Mouse (Mus musculus) C2C12 (cell line): Measurements from ENCODE around the gene Klf9. TPM values are rescaled to one million over a fixed set of nuclear protein-coding genes. Genes with fewer than 3 reads are reported as not detected.

Source experiments
- H3K27me3 ChIP-seq: one replicate; pipeline ENCODE4 v1.6.1; 2011; ENCODE audit not compliant: control insufficient read depth, insufficient read depth, insufficient read length
- H3K36me3 ChIP-seq: one replicate; pipeline ENCODE4 v1.6.1; 2011; ENCODE audit not compliant: control insufficient read depth, insufficient read depth
- H3K4me3 ChIP-seq: one replicate; pipeline ENCODE4 v1.5.1; 2011; ENCODE audit warnings: mild to moderate bottlenecking, control low read depth; ENCODE audit not compliant: poor library complexity, insufficient read depth, severe bottlenecking
- H3K79me2 ChIP-seq: one replicate; pipeline ENCODE4 v1.6.1; 2011; ENCODE audit not compliant: control insufficient read depth, insufficient read depth
- H3K79me3 ChIP-seq: one replicate; pipeline ENCODE4 v1.6.1; 2011; ENCODE audit warnings: low read depth, control low read depth
- H3ac ChIP-seq: one replicate; pipeline ENCODE3; 2011; ENCODE audit warnings: low read depth; ENCODE audit not compliant: control insufficient read depth, insufficient read length
- CEBPB ChIP-seq: IDR thresholded peaks from one replicate; pipeline ENCODE4 v1.6.1; 2011; ENCODE audit warnings: low read depth, mild to moderate bottlenecking, control low read depth, moderate library complexity
- CTCF ChIP-seq: IDR thresholded peaks from one replicate; pipeline ENCODE4 v1.5.1; 2011; ENCODE audit not compliant: control insufficient read depth, insufficient read depth, insufficient read length
- FOSL1 ChIP-seq: IDR thresholded peaks from one replicate; pipeline ENCODE4 v1.8.0; 2011; ENCODE audit warnings: mild to moderate bottlenecking, low read length; ENCODE audit not compliant: poor library complexity, insufficient read depth, severe bottlenecking
- MAX ChIP-seq: IDR thresholded peaks from one replicate; pipeline ENCODE4 v1.6.1; 2011; ENCODE audit warnings: mild to moderate bottlenecking, control low read depth
- MYOD1 ChIP-seq: IDR thresholded peaks from one replicate; pipeline ENCODE4 v1.6.1; 2011; ENCODE audit warnings: low read depth; ENCODE audit not compliant: control insufficient read depth, insufficient read length
- MYOG ChIP-seq: IDR thresholded peaks from one replicate; pipeline ENCODE4 v1.6.1; 2011; ENCODE audit not compliant: control insufficient read depth, insufficient read length; ENCODE audit errors: extremely low read depth
- USF1 ChIP-seq: IDR thresholded peaks from one replicate; pipeline ENCODE4 v1.6.1; 2011; ENCODE audit warnings: low read depth, mild to moderate bottlenecking, control low read depth, moderate library complexity
- long read RNA-seq, 2 experiments: library from polyadenylated mRNA; unstranded; transcript quantifications; one replicate each; pipeline ENCODE4 v2.0.0; 2019 to 2020
- polyA plus RNA-seq: library from polyadenylated mRNA; unstranded; fragments of >200 nt; fragmentation: generic; extraction: Trizol; gene quantifications from one replicate; pipeline ENCODE4 v1.2.1, GENCODE M21; 2012; ENCODE audit warnings: missing spikeins

Gene Klf9
- 2.5 TPM for polyA plus RNA-seq
- long read RNA-seq, experiment 1, full-length matches to known transcripts, result 7 of 10 reads
- long read RNA-seq, experiment 1, partial matches to known transcripts, result 3 of 10 reads
- long read RNA-seq, experiment 1, other reads (novel, unspliced or antisense), result 0 of 10 reads
- long read RNA-seq, experiment 2, full-length matches to known transcripts, result 19 of 19 reads
- long read RNA-seq, experiment 2, partial matches to known transcripts, result 0 of 19 reads
- long read RNA-seq, experiment 2, other reads (novel, unspliced or antisense), result 0 of 19 reads

DNA sequence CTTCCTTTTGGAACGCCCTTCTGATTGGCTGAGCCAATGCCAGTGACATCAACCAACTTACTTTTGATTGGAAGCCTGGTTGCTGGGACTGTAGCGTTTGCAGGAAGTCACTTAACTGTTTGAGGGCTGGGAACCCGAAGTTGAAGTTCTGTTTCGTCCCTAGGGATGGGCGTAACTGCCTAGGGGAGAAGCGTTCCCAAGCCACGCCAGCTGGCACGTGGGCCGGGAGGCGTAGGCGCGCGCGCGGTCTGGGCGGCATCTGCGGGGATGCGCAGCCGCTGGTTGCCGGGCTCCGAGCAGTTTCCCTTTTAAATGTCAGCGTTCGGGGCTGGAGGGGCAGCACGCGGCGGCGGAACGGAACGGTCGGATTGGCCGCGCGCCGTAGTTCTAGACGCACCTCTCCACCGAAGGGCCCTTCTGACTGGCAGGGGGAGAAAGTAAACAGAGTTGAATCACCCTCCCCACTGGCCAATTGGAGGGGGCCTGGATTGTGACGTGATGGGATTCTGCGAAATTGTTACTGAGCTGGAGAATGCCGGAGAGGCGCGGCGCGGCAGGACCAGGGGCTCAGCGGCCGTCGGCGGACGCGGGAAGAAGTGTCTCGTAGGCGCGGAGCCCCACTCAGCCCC lies at the start of gene Klf9:
TSS of gene Klf9 (plus strand) at position 538 of the 629 bp plus-strand sequence.
- Histone ChIP-seq H3K27me3 (no peaks in the 10 kb centered on the region), H3ac (peak within 1 kb of the TSS; percentile 77), H3K36me3 (no peaks in the 10 kb centered on the region)

DNA sequence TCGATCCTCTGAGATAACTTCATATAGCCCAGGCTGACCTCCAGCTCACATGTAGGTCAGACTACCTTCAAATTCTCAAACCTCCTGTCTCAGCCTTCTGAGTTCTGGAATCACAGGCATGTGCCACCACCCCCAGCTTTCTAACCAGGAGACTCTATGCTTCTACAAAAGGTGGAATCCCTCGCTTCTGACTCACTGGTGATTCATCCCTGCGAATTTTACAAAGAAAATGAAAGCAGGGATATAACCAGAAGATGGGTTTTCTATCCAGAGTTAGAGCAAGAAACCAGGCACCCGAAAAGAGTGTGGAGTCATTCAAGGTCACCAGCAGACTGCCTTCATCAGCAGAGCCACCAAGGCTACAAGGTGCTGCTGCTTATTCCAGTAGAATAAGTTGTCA lies 49.4 kb upstream of the Klf9 start:
- Histone ChIP-seq H3K36me3 (no peaks in the 10 kb centered on the region), H3K4me3 (no peak overlapping the region), H3K79me2 (no peaks in the 10 kb centered on the region), H3K79me3 (no peaks in the 10 kb centered on the region), H3K27me3 (no peaks in the 10 kb centered on the region), H3ac (no peak overlapping the region)
- no peak for TF ChIP-seq CTCF
- TF ChIP-seq MYOD1, result no peak
- no peak for TF ChIP-seq MYOG
- TF ChIP-seq MAX, result no peak
- no peak for TF ChIP-seq CEBPB
- TF ChIP-seq USF1, result no peak
- no peak for TF ChIP-seq FOSL1

More for the DNA sequence above, at the start of gene Klf9:
- Histone ChIP-seq H3K79me3 (peaks cover 3% of the 10 kb centered on the region), H3K79me2 (peaks cover 29% of the 10 kb centered on the region), H3K4me3 (peak within 1 kb of the TSS; percentile 49)
- TF ChIP-seq MYOG (no peak), CEBPB (no peak), MAX (peak; percentile 84), CTCF (no peak), FOSL1 (no peak), USF1 (peak; percentile 11), MYOD1 (no peak)

- H3K4me3 ChIP-seq, result no peak overlapping the region
- H3K27me3 ChIP-seq, result no peaks in the 10 kb centered on the region
- no peak for TF ChIP-seq USF1
- no peak for TF ChIP-seq CTCF
- H3K79me3 ChIP-seq, result no peaks in the 10 kb centered on the region
- H3K79me2 ChIP-seq, result no peaks in the 10 kb centered on the region
- H3ac ChIP-seq, result no peak overlapping the region
- no peaks in the 10 kb centered on the region for H3K36me3 ChIP-seq
Measured at GRCm38 (mm10) chr19:23093548-23093947, 47.5 kb upstream of the Klf9 start.

DNA sequence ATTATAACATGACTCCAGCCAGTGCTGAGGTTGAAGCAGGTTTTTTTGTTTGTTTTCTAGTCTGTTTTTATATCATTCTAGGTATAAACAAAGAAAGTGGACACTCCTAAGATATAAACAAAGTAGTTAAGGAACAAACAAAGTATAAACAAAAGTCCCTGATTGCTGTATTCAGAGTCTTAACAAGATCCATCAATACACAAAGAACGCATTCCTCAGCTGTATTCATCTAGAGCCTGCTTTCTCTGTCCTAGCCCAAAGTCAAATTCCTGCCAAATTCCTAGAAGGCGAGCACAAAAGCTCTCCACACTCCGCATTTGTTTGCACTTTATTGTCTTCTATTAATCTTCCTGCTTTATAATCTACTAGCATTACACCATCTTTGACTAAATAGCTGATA lies 46.1 kb upstream of the Klf9 start:
- no peaks in the 10 kb centered on the region for H3K79me3 ChIP-seq
- H3K79me2 ChIP-seq, result no peaks in the 10 kb centered on the region
- no peak overlapping the region for H3K4me3 ChIP-seq
- H3ac ChIP-seq, result no peak overlapping the region
- TF ChIP-seq CTCF (no peak), CEBPB (no peak), FOSL1 (no peak), MYOD1 (no peak), MAX (no peak), USF1 (no peak), MYOG (no peak)
- no peaks in the 10 kb centered on the region for H3K27me3 ChIP-seq
- H3K36me3 ChIP-seq, result no peaks in the 10 kb centered on the region

DNA sequence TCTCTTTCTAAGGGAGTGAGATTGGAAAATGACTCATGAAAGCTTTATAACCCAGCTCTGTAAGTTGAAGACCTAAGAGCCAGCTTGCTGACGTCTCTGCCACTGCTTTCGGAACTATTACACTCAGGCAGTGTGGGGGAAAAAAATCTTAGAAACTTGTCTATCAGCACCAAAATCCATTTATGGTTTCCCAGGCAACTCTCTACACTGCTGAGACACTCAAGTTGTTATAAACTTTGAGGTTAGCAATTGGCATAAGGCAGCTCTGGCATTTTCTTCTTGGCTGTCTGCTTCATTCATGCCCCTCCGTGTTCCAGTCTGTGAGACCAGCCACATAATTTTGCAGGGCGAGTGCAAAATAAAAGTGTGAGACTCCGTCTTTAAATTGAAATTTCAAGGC lies 34.2 kb upstream of the Klf9 start:
- H3ac ChIP-seq, result no peak overlapping the region
- no peak overlapping the region for H3K4me3 ChIP-seq
- H3K79me3 ChIP-seq, result no peaks in the 10 kb centered on the region
- no peak for TF ChIP-seq MAX
- no peak for TF ChIP-seq MYOD1
- TF ChIP-seq USF1, result no peak
- no peaks in the 10 kb centered on the region for H3K27me3 ChIP-seq
- no peaks in the 10 kb centered on the region for H3K36me3 ChIP-seq
- no peaks in the 10 kb centered on the region for H3K79me2 ChIP-seq

DNA sequence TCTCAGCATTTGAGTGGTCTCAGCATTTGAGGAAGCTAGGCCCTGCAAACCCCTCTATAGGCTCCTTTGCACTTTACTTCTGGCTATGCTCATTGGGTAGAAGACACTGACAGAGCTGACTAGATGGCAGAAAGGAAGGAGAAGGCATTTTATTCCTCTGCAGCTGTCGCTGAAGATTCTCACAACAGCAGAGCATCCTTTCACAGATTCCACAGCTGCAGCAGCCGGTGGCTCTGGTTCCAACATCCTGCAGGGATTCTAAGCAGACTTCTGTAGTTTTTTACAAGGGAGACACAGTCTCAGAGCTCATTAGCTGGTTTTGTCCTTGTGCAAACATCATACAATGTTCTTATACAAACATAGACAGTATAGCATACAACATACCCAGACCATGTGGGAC lies 33.7 kb upstream of the Klf9 start:
- Histone ChIP-seq H3K36me3 (no peaks in the 10 kb centered on the region), H3ac (no peak overlapping the region), H3K4me3 (no peak overlapping the region), H3K79me2 (no peaks in the 10 kb centered on the region), H3K79me3 (no peaks in the 10 kb centered on the region), H3K27me3 (no peaks in the 10 kb centered on the region)
- no peak for TF ChIP-seq FOSL1
- no peak for TF ChIP-seq CTCF
- no peak for TF ChIP-seq USF1
- TF ChIP-seq CEBPB, result no peak
- no peak for TF ChIP-seq MYOG
- TF ChIP-seq MYOD1, result no peak
- no peak for TF ChIP-seq MAX
